Mouse (Mus musculus): ENCODE results near the gene Sfxn3.
A peak's percentile ranks its signal among the peaks of the same experiment; 100 is the strongest.

- TF ChIP-seq CTCF (IDR thresholded peaks at IDR 0.05 in 2 of 3, conservative IDR thresholded peaks at IDR 0.05 in 1 of 3; ENCODE audit: control insufficient read depth in 1 of 3, insufficient read depth in 1 of 3, low read depth in 2 of 3, low read length in 3 of 3, poor library complexity in 1 of 3, severe bottlenecking in 1 of 3), result no peak
- no peak for TF ChIP-seq MAX (IDR thresholded peaks at IDR 0.05; ENCODE audit: low read length)
- peak; percentile 57; the same call in 1 of the 2 replicates for TF ChIP-seq TBP (IDR thresholded peaks at IDR 0.05; ENCODE audit: low read depth, low read length)
- TF ChIP-seq MEF2A (IDR thresholded peaks at IDR 0.05; ENCODE audit: extremely low read depth, insufficient replicate concordance, low read depth, low read length, poor library complexity, severe bottlenecking), result no peak
- no peak for TF ChIP-seq GATA1 (IDR thresholded peaks at IDR 0.05; ENCODE audit: low read depth, low read length)
- no peak for TF ChIP-seq JUND (IDR thresholded peaks at IDR 0.05; ENCODE audit: low read depth, low read length)
- peak; percentile 90 for TF ChIP-seq CHD2 (IDR thresholded peaks at IDR 0.05; ENCODE audit: low read length)
These were observed 11.0 kb downstream of the Sfxn3 start for GRCm38 (mm10) chr19:45058113-45058839.

Data from MEL (cell line).